Mouse (Mus musculus): Measurements from ENCODE around the gene Atp4a.
"Not testable (repeated sequence)": the region's sequence is repeated elsewhere in the genome, so short reads cannot be mapped to it uniquely, and the experiment has no call there.

DNA sequence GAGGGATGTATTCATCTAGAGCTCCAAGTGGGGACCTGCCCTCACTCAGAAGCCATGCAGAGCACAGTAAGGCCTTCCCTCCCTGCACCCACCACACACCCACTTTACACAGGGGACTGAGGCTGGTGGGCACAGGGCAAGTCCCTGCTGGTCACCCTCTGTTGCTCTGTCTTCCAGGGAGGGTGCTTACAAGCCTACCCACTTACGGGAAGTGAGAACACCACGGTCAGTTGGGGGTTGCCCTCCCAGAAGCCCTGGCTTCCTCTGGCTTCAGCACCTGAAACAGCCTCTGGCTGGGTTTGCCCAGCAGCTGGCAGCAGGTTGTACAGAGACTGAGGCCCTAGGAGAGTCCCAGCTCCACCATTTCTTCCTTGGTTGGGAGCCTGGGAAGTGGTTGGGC, 30.6 kb downstream of the Atp4a start:
- not testable (repeated sequence) for TF ChIP-seq ZC3H11A (IDR thresholded peaks at IDR 0.05; ENCODE audit: borderline replicate concordance, low read depth, low read length); ZNF384 (IDR thresholded peaks at IDR 0.05; ENCODE audit: low read depth, low read length); CHD2 (IDR thresholded peaks at IDR 0.05; ENCODE audit: low read depth, low read length); MAFK (IDR thresholded peaks at IDR 0.05; ENCODE audit: insufficient read depth, low read depth, low read length)

Measured in ES-E14 (cell line).